In genomic region chr12:91738381-91738780, GRCm38 (mm10) we compare ENCODE assay signal across 24 mouse cellular contexts. TPM values are rescaled to one million over a fixed set of nuclear protein-coding genes. Genes with fewer than 3 reads are reported as not detected.
DNase-seq lines count a peak whose midpoint lies in the region; ATAC-seq and TF ChIP-seq lines count a peak whose summit lies in the region.
"Had no signal": no experiment of that assay in that cellular context is flagged by ENCODE, and none has a peak within 500 bp of the region (broad histone marks: within the 10 kb centered on the region; RNA-seq: fewer than 3 reads in every experiment).

No protein-coding gene starts in this region.

- TF ChIP-seq CTCF in liver, adult 2 months (IDR thresholded peaks at IDR 0.05; ENCODE audit: low read depth, low read length) = no peak
- no peak for TF ChIP-seq CTCF in stomach, postnatal 0 days (IDR thresholded peaks at IDR 0.05; ENCODE audit: low read depth)

- peaks cover 5% of the 10 kb centered on the region; the same call in 1 of the 2 replicates for H3K4me1 ChIP-seq in liver, adult 2 months (ENCODE audit: control insufficient read depth, insufficient read depth, low read length)
- peaks cover 58% of the 10 kb centered on the region for H3K4me1 ChIP-seq in liver, embryonic 12.5 days
- H3K4me1 ChIP-seq in stomach, postnatal 0 days (replicated peaks; ENCODE audit: control insufficient read depth, insufficient read depth) = no peaks in the 10 kb centered on the region

- no peaks in the 10 kb centered on the region for H3K27me3 ChIP-seq in liver, adult 2 months (ENCODE audit: control insufficient read depth, insufficient read depth, low read length)
- H3K27me3 ChIP-seq in liver, embryonic 12.5 days (replicated peaks) = no peaks in the 10 kb centered on the region
- H3K27me3 ChIP-seq in stomach, postnatal 0 days (ENCODE audit: control insufficient read depth, insufficient read depth, low read length) = no peaks in the 10 kb centered on the region
- H3K27me3 ChIP-seq: embryonic facial prominence, embryonic 13.5 days; embryonic facial prominence, embryonic 15.5 days; forebrain, embryonic 13.5 days; forebrain, embryonic 15.5 days had no signal

- no peaks in the 10 kb centered on the region for H3K9me3 ChIP-seq in liver, embryonic 12.5 days (replicated peaks)
- no peaks in the 10 kb centered on the region for H3K9me3 ChIP-seq in stomach, postnatal 0 days (ENCODE audit: control insufficient read depth, low read length)
- H3K9me3 ChIP-seq: embryonic facial prominence, embryonic 13.5 days; embryonic facial prominence, embryonic 15.5 days; forebrain, embryonic 10.5 days; forebrain, embryonic 13.5 days; forebrain, embryonic 15.5 days had no signal

- peak; percentile 30 for DNase-seq in liver, adult 2 months (ENCODE audit: extremely low read depth, low read depth, low spot score)
- DNase-seq in stomach, postnatal 0 days (ENCODE audit: low spot score) = peak; percentile 7
- no peak for DNase-seq in kidney, postnatal 25 days
- no peak for DNase-seq in gastrocnemius, postnatal 14 days
- DNase-seq: adrenal gland, adult 2 months; adrenal gland, postnatal 10 days; adrenal gland, postnatal 25 days; cerebellum, adult 11 months; cerebellum, adult 18-20 months; cerebellum, adult 8-10 months; cerebellum, adult 9-11 months; cerebellum, postnatal 14 days; cerebellum, postnatal 36 days; embryo, embryonic 11 days had no signal

- no peak overlapping the region for H3K4me2 ChIP-seq in liver, embryonic 12.5 days
- H3K4me2 ChIP-seq in stomach, postnatal 0 days (replicated peaks; ENCODE audit: low read depth) = no peak overlapping the region
- H3K4me2 ChIP-seq: embryonic facial prominence, embryonic 13.5 days; embryonic facial prominence, embryonic 15.5 days; forebrain, embryonic 13.5 days; forebrain, embryonic 15.5 days had no signal

- H3K27ac ChIP-seq in liver, adult 2 months (replicated peaks; ENCODE audit: insufficient read depth, low read depth, low read length) = no peak overlapping the region
- H3K27ac ChIP-seq in liver, embryonic 12.5 days = no peak overlapping the region
- H3K27ac ChIP-seq in stomach, postnatal 0 days (replicated peaks) = no peak overlapping the region
- H3K27ac ChIP-seq: embryonic facial prominence, embryonic 13.5 days; embryonic facial prominence, embryonic 15.5 days; forebrain, embryonic 10.5 days; forebrain, embryonic 13.5 days; forebrain, embryonic 15.5 days had no signal

- no peak overlapping the region for H3K9ac ChIP-seq in liver, adult 2 months (ENCODE audit: low read depth, low read length)
- H3K9ac ChIP-seq in liver, embryonic 12.5 days = no peak overlapping the region
- no peak overlapping the region for H3K9ac ChIP-seq in stomach, postnatal 0 days (ENCODE audit: low read length)
- H3K9ac ChIP-seq: embryonic facial prominence, embryonic 13.5 days; embryonic facial prominence, embryonic 15.5 days; forebrain, embryonic 13.5 days; forebrain, embryonic 15.5 days had no signal

- intact Hi-C loops in gastrocnemius, postnatal 14 days (cut with DNase I; ENCODE audit: low total_unique reads) = no loop called here

- 0 out of 2 replicates have a peak, but pooled peaks cover 2% of the 10 kb centered on the region for H3K36me3 ChIP-seq in liver, adult 2 months (ENCODE audit: control insufficient read depth, insufficient read depth, low read length)
- H3K36me3 ChIP-seq in liver, embryonic 12.5 days = peaks cover 100% of the 10 kb centered on the region
- no peaks in the 10 kb centered on the region for H3K36me3 ChIP-seq in stomach, postnatal 0 days (ENCODE audit: control insufficient read depth, insufficient read depth, low read length)
- H3K36me3 ChIP-seq: embryonic facial prominence, embryonic 13.5 days; embryonic facial prominence, embryonic 15.5 days; forebrain, embryonic 15.5 days had no signal

- no peak for TF ChIP-seq EP300 in stomach, postnatal 0 days (optimal IDR thresholded peaks at IDR 0.05)

- no peak overlapping the region for H3K4me3 ChIP-seq in liver, adult 2 months (ENCODE audit: insufficient read depth, low read depth, low read length)
- H3K4me3 ChIP-seq in liver, embryonic 12.5 days = no peak overlapping the region
- no peak overlapping the region for H3K4me3 ChIP-seq in stomach, postnatal 0 days (ENCODE audit: low read depth, low read length)
- H3K4me3 ChIP-seq: embryonic facial prominence, embryonic 13.5 days; embryonic facial prominence, embryonic 15.5 days; erythroblast, embryonic 14.5 days; forebrain, embryonic 10.5 days; forebrain, embryonic 13.5 days; forebrain, embryonic 15.5 days had no signal

- no peak for ATAC-seq in liver, embryonic 12.5 days
- 0 out of 2 replicates have a peak, but pooled peaks have one; percentile 13 for ATAC-seq in granulocyte monocyte progenitor cell, adult 5-6 weeks (replicated peaks; ENCODE audit: poor library complexity, severe bottlenecking)
- ATAC-seq in megakaryocyte, adult 5-6 weeks (ENCODE audit: poor library complexity, severe bottlenecking) = peak; percentile 46
- no peak for ATAC-seq in stomach, postnatal 0 days (ENCODE audit: low FRiP score, low TSS enrichment)
- ATAC-seq: forebrain, embryonic 13.5 days; forebrain, embryonic 15.5 days had no signal

- TF ChIP-seq POLR2A in liver, adult 2 months (IDR thresholded peaks at IDR 0.05; ENCODE audit: extremely low read depth, insufficient read depth, low read length) = no peak

- 83% methylated on average over 4 of the region's 4 CpGs for WGBS in liver, adult 2 months
- WGBS in liver, embryonic 12.5 days (ENCODE audit: insufficient replicate concordance) = 86% methylated on average over 4 of the region's 4 CpGs
- 85% methylated on average over 4 of the region's 4 CpGs for WGBS in stomach, postnatal 0 days

- H3K79me2 ChIP-seq in liver, adult 2 months (ENCODE audit: control insufficient read depth, insufficient read depth, low read length) = no peaks in the 10 kb centered on the region

RNA-seq across cellular contexts. Expression of gene Ston2, which starts 49.8 kb away (rescaled TPM):
- 4.6 and 6.5 TPM in 2 replicates for total RNA-seq in liver, adult 2 months (2014; rRNA removed)
- 9.3 and 11.4 TPM in 2 replicates for polyA plus RNA-seq in liver, adult 2 months (2012; rRNA removed)
- 35.7 and 37.9 TPM in 2 replicates for polyA plus RNA-seq in liver, embryonic 12.5 days (2016; fragmentation: Nextera tagmentation; extraction: Ambion mirVana)
- 7.6 and 17.4 TPM in 2 replicates for total RNA-seq in granulocyte monocyte progenitor cell, adult 5-6 weeks (2014; fragmentation: Nextera tagmentation)
- total RNA-seq in granulocyte monocyte progenitor cell, adult 5-6 weeks (2017) = 2.9 and 6.9 TPM in 2 replicates
- total RNA-seq in megakaryocyte, adult 5-6 weeks (2015) = 3.9 and 6.2 TPM in 2 replicates
- 2.5 and 4.6 TPM in 2 replicates for total RNA-seq in megakaryocyte, adult 5-6 weeks (2017)
- 5.4 and 5.5 TPM in 2 replicates for polyA plus RNA-seq in stomach, postnatal 0 days (2015; fragmentation: Nextera tagmentation; extraction: Ambion mirVana)
- total RNA-seq in gastrocnemius, postnatal 14 days (2021) = 10 to 100 TPM; 29.0 to 32.3 TPM
- total RNA-seq: MEL had no signal

Comparison
In these comparisons a context has a peak if more than half of its experiments do, and no peak if none do; other contexts are left out.
1. DNase-seq: peak in liver, adult 2 months (single experiment) and stomach, postnatal 0 days (single experiment); none in kidney, postnatal 25 days (0 of 2) and gastrocnemius, postnatal 14 days (single experiment).
2. ATAC-seq: peak in granulocyte monocyte progenitor cell, adult 5-6 weeks (single experiment) and megakaryocyte, adult 5-6 weeks (single experiment); none in liver, embryonic 12.5 days (single experiment) and stomach, postnatal 0 days (single experiment).